Mouse (Mus musculus): ENCODE measurements around the gene Gm11569. TPM values are rescaled to one million over a fixed set of nuclear protein-coding genes. Genes with fewer than 3 reads are reported as not detected.
"Not testable (repeated sequence)": the region's sequence is repeated elsewhere in the genome, so short reads cannot be mapped to it uniquely, and the experiment has no call there.

Gm11569 gene
- not detected in 2 replicates for polyA plus RNA-seq (2015; fragmentation: Nextera tagmentation; extraction: Ambion mirVana)

DNA sequence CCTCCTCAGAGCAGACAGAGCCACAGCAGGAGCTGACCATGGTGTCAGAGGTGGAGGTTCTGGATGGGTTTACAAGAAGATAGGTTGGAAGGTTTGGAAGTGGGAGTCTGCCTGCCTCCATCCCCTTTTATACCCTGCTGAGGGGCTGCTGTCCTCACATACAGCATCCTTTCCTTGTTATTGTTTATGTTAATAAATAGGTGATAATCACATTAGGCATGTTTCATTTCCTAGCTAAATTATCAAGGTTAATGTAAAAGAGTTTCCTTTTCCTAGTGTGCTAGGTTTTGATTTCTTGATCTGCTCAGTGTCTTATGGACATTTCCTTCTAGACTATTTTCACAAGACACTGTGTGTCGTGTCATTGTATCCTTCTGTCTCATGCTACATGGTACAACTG, at the start of gene Gm11569:
Gm11569 (minus strand) TSS at position 101 of the 400 bp plus-strand sequence.
- not testable (repeated sequence) for H3K9ac ChIP-seq; H3K36me3 ChIP-seq; H3K9me3 ChIP-seq (replicated peaks); DNase-seq; H3K4me3 ChIP-seq (replicated peaks); H3K27ac ChIP-seq; H3K4me2 ChIP-seq; H3K27me3 ChIP-seq; ATAC-seq (ENCODE audit: low read depth); H3K4me1 ChIP-seq (replicated peaks)
- no CpG with 5 or more reads among the region's 1 CpGs for WGBS (ENCODE audit: insufficient replicate concordance)

- H3K9me3 ChIP-seq (replicated peaks), result no peaks in the 10 kb centered on the region
- ATAC-seq (ENCODE audit: low read depth), result no peak
- WGBS (ENCODE audit: insufficient replicate concordance), result 57% methylated on average over 2 of the region's 2 CpGs
These were observed 48.0 kb upstream of the Gm11569 start for GRCm38 (mm10) chr11:99846746-99847145.

DNA sequence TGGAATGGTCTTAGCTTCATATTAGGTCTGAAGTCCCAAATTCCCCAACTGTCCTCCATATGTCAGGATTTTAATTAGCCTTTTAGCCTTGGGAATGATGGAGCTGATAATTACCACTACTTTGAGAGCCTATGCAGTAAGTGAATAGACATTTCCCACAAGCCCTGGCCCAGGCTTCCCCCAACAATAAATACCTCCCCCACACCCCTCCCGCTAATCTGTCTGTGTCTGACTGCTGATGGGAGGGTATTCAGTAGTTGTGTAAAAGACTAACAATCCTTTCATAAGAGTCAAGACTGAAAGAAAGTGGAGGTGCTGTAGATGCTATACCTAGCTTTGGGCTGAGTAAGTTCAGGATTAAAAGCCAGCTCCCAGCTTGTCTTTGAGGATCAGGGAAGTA, 43.5 kb upstream of the Gm11569 start:
- DNase-seq, result no peak
- no peak for ATAC-seq (ENCODE audit: low read depth)
- Histone ChIP-seq H3K4me3 (replicated peaks) (no peak overlapping the region), H3K9me3 (replicated peaks) (0 out of 2 replicates have a peak, but pooled peaks cover 3% of the 10 kb centered on the region), H3K27ac (no peak overlapping the region), H3K36me3 (no peaks in the 10 kb centered on the region), H3K27me3 (no peaks in the 10 kb centered on the region), H3K4me1 (replicated peaks) (no peaks in the 10 kb centered on the region), H3K9ac (no peak overlapping the region), H3K4me2 (no peak overlapping the region)
- 54% methylated on average over 1 of the region's 1 CpGs for WGBS (ENCODE audit: insufficient replicate concordance)

More at GRCm38 (mm10) chr11:99846746-99847145, 48.0 kb upstream of the Gm11569 start:
- H3K27ac ChIP-seq, result no peak overlapping the region
- no peak overlapping the region for H3K4me2 ChIP-seq
- DNase-seq, result no peak
- no peak overlapping the region for H3K9ac ChIP-seq
- H3K36me3 ChIP-seq, result no peaks in the 10 kb centered on the region
- H3K4me3 ChIP-seq (replicated peaks), result no peak overlapping the region
- no peaks in the 10 kb centered on the region for H3K4me1 ChIP-seq (replicated peaks)
- H3K27me3 ChIP-seq, result no peaks in the 10 kb centered on the region

DNA sequence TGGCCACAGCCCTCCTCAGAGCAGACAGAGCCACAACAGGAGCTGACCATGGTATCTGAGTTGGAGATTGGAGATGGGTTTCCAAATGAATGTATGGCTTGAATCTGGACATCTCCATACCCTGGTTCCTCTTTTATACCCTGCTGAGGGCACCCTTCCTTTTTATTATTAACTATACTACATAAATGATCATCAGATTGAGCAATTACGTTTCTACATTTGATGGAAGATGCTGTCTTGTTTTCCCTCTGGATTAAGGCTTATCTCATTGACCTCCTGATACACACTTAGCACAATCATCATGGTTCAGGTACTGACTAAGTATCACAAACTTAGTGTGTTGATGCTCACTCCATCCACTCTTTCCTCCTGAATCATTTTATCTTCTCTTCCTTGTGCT, 39.2 kb upstream of the Gm11569 start, which contains the start of gene 2300003K06Rik:
2300003K06Rik (minus strand) TSS at position 101 of the 400 bp plus-strand sequence.
- Histone ChIP-seq H3K27ac (no peak within 1 kb of the TSS), H3K4me1 (replicated peaks) (no peaks in the 10 kb centered on the region), H3K36me3 (no peaks in the 10 kb centered on the region), H3K4me3 (replicated peaks) (no peak within 1 kb of the TSS), H3K9ac (no peak within 1 kb of the TSS), H3K27me3 (no peaks in the 10 kb centered on the region), H3K4me2 (no peak within 1 kb of the TSS), H3K9me3 (replicated peaks) (0 out of 2 replicates have a peak, but pooled peaks cover 3% of the 10 kb centered on the region)
- no peak for ATAC-seq (ENCODE audit: low read depth)
- 67% methylated on average over 1 of the region's 1 CpGs for WGBS (ENCODE audit: insufficient replicate concordance)
- no peak for DNase-seq

GRCm38 (mm10) chr11:99815566-99815965, 16.8 kb upstream of the Gm11569 start, which contains the start of gene Gm11564:
Gm11564 (minus strand) TSS chr11:99815666.
- not testable (repeated sequence) for DNase-seq; H3K9me3 ChIP-seq (replicated peaks); H3K4me1 ChIP-seq (replicated peaks); H3K4me2 ChIP-seq; H3K27ac ChIP-seq; H3K9ac ChIP-seq; H3K36me3 ChIP-seq; ATAC-seq (ENCODE audit: low read depth); H3K4me3 ChIP-seq (replicated peaks); H3K27me3 ChIP-seq
- 59% methylated on average over 2 of the region's 2 CpGs for WGBS (ENCODE audit: insufficient replicate concordance)

- H3K27me3 ChIP-seq; H3K27ac ChIP-seq; H3K9ac ChIP-seq; H3K4me2 ChIP-seq; H3K4me3 ChIP-seq (replicated peaks); DNase-seq; H3K4me1 ChIP-seq (replicated peaks); H3K9me3 ChIP-seq (replicated peaks); H3K36me3 ChIP-seq; ATAC-seq (ENCODE audit: low read depth): not testable (repeated sequence)
These were observed 11.1 kb upstream of the Gm11569 start, which contains the start of gene Krtap4-13 for GRCm38 (mm10) chr11:99809792-99810191. Krtap4-13 (minus strand) TSS chr11:99809892.

- not testable (repeated sequence) for H3K27ac ChIP-seq; H3K27me3 ChIP-seq; H3K36me3 ChIP-seq; DNase-seq; H3K4me3 ChIP-seq (replicated peaks); H3K9ac ChIP-seq; ATAC-seq (ENCODE audit: low read depth); H3K4me1 ChIP-seq (replicated peaks); H3K4me2 ChIP-seq; H3K9me3 ChIP-seq (replicated peaks)
- WGBS (ENCODE audit: insufficient replicate concordance), result no CpG with 5 or more reads among the region's 1 CpGs
These were observed 5.6 kb upstream of the Gm11569 start, which contains the start of gene Gm11554 for GRCm38 (mm10) chr11:99804346-99804745. Gm11554 (minus strand) TSS chr11:99804446.

- WGBS (ENCODE audit: insufficient replicate concordance), result 63% methylated on average over 2 of the region's 2 CpGs
- no peak within 1 kb of the TSS for H3K4me3 ChIP-seq (replicated peaks)
- no peaks in the 10 kb centered on the region for H3K9me3 ChIP-seq (replicated peaks)
These were observed 5.4 kb downstream of the Gm11569 start, which contains the start of gene Gm11596 for GRCm38 (mm10) chr11:99793367-99793766. Gm11596 (minus strand) TSS chr11:99793467.

GRCm38 (mm10) chr11:99784900-99785299, 13.8 kb downstream of the Gm11569 start, which contains the start of gene Krtap4-9:
Krtap4-9 (plus strand) TSS chr11:99785200.
- not testable (repeated sequence) for H3K4me3 ChIP-seq (replicated peaks); ATAC-seq (ENCODE audit: low read depth); DNase-seq; H3K27ac ChIP-seq; H3K27me3 ChIP-seq; H3K36me3 ChIP-seq; H3K4me1 ChIP-seq (replicated peaks); H3K9me3 ChIP-seq (replicated peaks); H3K4me2 ChIP-seq; H3K9ac ChIP-seq

More at GRCm38 (mm10) chr11:99793367-99793766, 5.4 kb downstream of the Gm11569 start, which contains the start of gene Gm11596:
- no peak for ATAC-seq (ENCODE audit: low read depth)
- Histone ChIP-seq H3K36me3 (no peaks in the 10 kb centered on the region), H3K9ac (no peak within 1 kb of the TSS), H3K27me3 (no peaks in the 10 kb centered on the region), H3K4me2 (no peak within 1 kb of the TSS), H3K4me1 (replicated peaks) (no peaks in the 10 kb centered on the region), H3K27ac (no peak within 1 kb of the TSS)
- DNase-seq, result no peak

DNA sequence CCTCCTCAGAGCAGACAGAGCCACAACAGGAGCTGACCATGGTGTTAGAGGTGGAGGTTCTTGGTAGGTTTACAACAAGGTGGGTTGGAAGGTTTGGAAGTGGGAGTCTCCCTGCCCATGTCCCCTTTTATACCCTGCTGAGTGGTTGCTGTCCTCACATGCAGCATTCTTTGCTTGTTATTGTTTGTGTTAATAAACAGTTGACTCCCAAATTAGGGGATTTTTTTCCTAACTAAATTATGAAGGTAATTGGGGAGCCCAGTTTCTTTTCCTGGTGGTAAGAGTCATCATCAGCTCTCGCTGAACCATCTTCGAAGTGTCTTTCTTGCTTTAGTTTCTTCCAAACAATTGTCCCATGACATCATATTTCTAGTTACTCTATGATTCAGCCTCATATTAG, 18.1 kb downstream of the Gm11569 start, which contains the start of gene Krtap4-8:
Krtap4-8 (minus strand) TSS at position 101 of the 400 bp plus-strand sequence.
- ATAC-seq (ENCODE audit: low read depth) (no peak), DNase-seq (no peak)
- 76% methylated on average over 2 of the region's 2 CpGs for WGBS (ENCODE audit: insufficient replicate concordance)
- Histone ChIP-seq H3K9me3 (replicated peaks) (no peaks in the 10 kb centered on the region), H3K27ac (no peak within 1 kb of the TSS), H3K27me3 (no peaks in the 10 kb centered on the region), H3K36me3 (no peaks in the 10 kb centered on the region), H3K4me3 (replicated peaks) (no peak within 1 kb of the TSS), H3K9ac (no peak within 1 kb of the TSS), H3K4me1 (replicated peaks) (no peaks in the 10 kb centered on the region), H3K4me2 (no peak within 1 kb of the TSS)

- Histone ChIP-seq H3K36me3 (no peaks in the 10 kb centered on the region), H3K4me1 (replicated peaks) (no peaks in the 10 kb centered on the region), H3K4me2 (no peak overlapping the region), H3K9ac (no peak overlapping the region), H3K27ac (no peak overlapping the region), H3K9me3 (replicated peaks) (no peaks in the 10 kb centered on the region), H3K4me3 (replicated peaks) (no peak overlapping the region), H3K27me3 (no peaks in the 10 kb centered on the region)
- no peak for DNase-seq
- ATAC-seq (ENCODE audit: low read depth), result no peak
- 69% methylated on average over 7 of the region's 7 CpGs for WGBS (ENCODE audit: insufficient replicate concordance)
These were observed 20.3 kb downstream of the Gm11569 start for GRCm38 (mm10) chr11:99778401-99778800.

DNA sequence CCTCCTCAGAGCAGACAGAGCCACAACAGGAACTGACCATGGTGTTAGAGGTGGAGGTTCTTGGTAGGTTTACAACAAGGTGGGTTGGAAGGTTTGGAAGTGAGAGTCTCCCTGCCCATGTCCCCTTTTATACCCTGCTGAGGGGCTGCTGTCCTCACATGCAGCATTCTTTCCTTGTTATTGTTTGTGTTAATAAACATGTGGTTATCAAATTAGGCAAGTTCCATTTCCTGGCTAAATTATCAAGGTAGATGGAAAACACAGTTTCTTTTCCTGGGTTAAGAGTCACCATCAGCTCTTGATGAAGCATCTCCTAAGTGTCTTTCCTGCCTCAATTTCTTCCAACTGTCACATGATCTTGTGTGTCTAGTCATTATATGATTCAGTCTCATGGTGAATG, 25.9 kb downstream of the Gm11569 start, which contains the start of gene Gm11595:
Gm11595 (minus strand) TSS at position 101 of the 400 bp plus-strand sequence.
- ATAC-seq (ENCODE audit: low read depth); H3K36me3 ChIP-seq; H3K4me3 ChIP-seq (replicated peaks); H3K4me2 ChIP-seq; DNase-seq; H3K9ac ChIP-seq; H3K27me3 ChIP-seq; H3K4me1 ChIP-seq (replicated peaks); H3K27ac ChIP-seq; H3K9me3 ChIP-seq (replicated peaks): not testable (repeated sequence)

Measured in liver, embryonic 13.5 days (tissue).